Mouse (Mus musculus): ENCODE measurements around the gene Gxylt1.
"Not testable (repeated sequence)": the region's sequence is repeated elsewhere in the genome, so short reads cannot be mapped to it uniquely, and the experiment has no call there.

DNA sequence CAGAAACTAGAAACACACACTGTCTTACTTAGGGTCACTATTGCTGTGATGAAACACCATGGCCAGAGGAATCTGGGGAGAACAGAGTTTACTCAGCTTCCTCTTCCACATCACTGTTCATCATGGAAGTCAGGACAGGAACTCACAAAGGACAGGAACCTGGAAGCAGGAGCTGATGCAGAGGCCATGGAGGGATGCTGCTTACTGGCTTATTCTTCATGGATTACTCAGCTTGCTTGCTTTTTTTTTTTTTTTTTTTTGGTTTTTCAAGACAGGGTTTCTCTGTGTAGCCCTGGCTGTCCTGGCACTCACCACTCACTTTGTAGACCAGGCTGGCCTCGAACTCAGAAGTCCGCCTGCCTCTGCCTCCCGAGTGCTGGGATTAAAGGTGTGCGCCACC is 35.3 kb upstream of the Gxylt1 start:
- not testable (repeated sequence) for TF ChIP-seq POLR2A (IDR thresholded peaks at IDR 0.05; ENCODE audit: borderline replicate concordance, extremely low read depth, insufficient read depth, insufficient read length, poor library complexity, severe bottlenecking); CTCF (IDR thresholded peaks at IDR 0.05; ENCODE audit: borderline replicate concordance, extremely low read depth, insufficient read depth, insufficient read length)

Measured in brain, embryonic 14.5 days (tissue).